Mouse (Mus musculus) myocyte (in vitro differentiated cells): ENCODE data around the gene Tulp3. TPM values are rescaled to one million over a fixed set of nuclear protein-coding genes. Genes with fewer than 3 reads are reported as not detected.
"Not testable (repeated sequence)": the region's sequence is repeated elsewhere in the genome, so short reads cannot be mapped to it uniquely, and the experiment has no call there.

Source experiments
- H3K27me3 ChIP-seq: one replicate; pipeline ENCODE4 v1.6.1; 2011; ENCODE audit not compliant: control insufficient read depth, insufficient read depth, insufficient read length
- H3K36me3 ChIP-seq: one replicate; pipeline ENCODE4 v1.6.1; 2011; ENCODE audit not compliant: control insufficient read depth, insufficient read depth
- H3K4me2 ChIP-seq: one replicate; pipeline ENCODE4 v1.6.1; 2011; ENCODE audit warnings: low read depth, control low read depth
- H3K4me3 ChIP-seq: one replicate; pipeline ENCODE4 v1.5.1; 2011; ENCODE audit warnings: mild to moderate bottlenecking, control low read depth, moderate library complexity
- H3K79me2 ChIP-seq: one replicate; pipeline ENCODE4 v1.6.1; 2011; ENCODE audit not compliant: control insufficient read depth, insufficient read depth
- H3ac ChIP-seq: one replicate; pipeline ENCODE4 v1.6.1; 2011; ENCODE audit not compliant: control insufficient read depth, insufficient read length
- CEBPB ChIP-seq: IDR thresholded peaks from 2 replicates; pipeline ENCODE4 v1.6.1; 2011; ENCODE audit warnings: mild to moderate bottlenecking, moderate library complexity; ENCODE audit not compliant: poor library complexity, insufficient read depth, severe bottlenecking
- E2F4 ChIP-seq: IDR thresholded peaks from one replicate; pipeline ENCODE4 v1.6.1; 2011; ENCODE audit warnings: mild to moderate bottlenecking, control low read depth, moderate library complexity; ENCODE audit not compliant: insufficient read depth
- MAX ChIP-seq: IDR thresholded peaks from one replicate; pipeline ENCODE4 v1.6.1; 2011; ENCODE audit warnings: low read depth, mild to moderate bottlenecking, control low read depth
- MYOD1 ChIP-seq, 3 experiments: IDR thresholded peaks; one replicate each; pipeline ENCODE4 v1.6.1; 2011; ENCODE audit warnings: control low read depth in 2 of 3, low read depth in 2 of 3, mild to moderate bottlenecking in 2 of 3, moderate library complexity in 1 of 3; ENCODE audit not compliant: insufficient read length in 2 of 3, control insufficient read depth in 1 of 3
- MYOG ChIP-seq, 3 experiments: IDR thresholded peaks; one replicate each; pipeline ENCODE4 v1.6.1; 2011; ENCODE audit warnings: control low read depth in 2 of 3, low read depth in 2 of 3, mild to moderate bottlenecking in 2 of 3; ENCODE audit not compliant: insufficient read length in 2 of 3, control insufficient read depth in 1 of 3, insufficient read depth in 1 of 3
- POLR2A ChIP-seq: IDR thresholded peaks from one replicate; pipeline ENCODE4 v1.6.1; 2011; ENCODE audit warnings: low read depth, mild to moderate bottlenecking, control low read depth, moderate library complexity; ENCODE audit not compliant: insufficient read length
- POLR2AphosphoS2 ChIP-seq: IDR thresholded peaks from one replicate; pipeline ENCODE4 v1.6.1; 2011; ENCODE audit warnings: low read depth, control low read depth; ENCODE audit not compliant: insufficient read length
- REST ChIP-seq: IDR thresholded peaks from one replicate; pipeline ENCODE4 v1.6.1; 2011; ENCODE audit warnings: mild to moderate bottlenecking, control low read depth, moderate library complexity; ENCODE audit not compliant: insufficient read depth, insufficient read length
- SRF ChIP-seq: IDR thresholded peaks from one replicate; pipeline ENCODE4 v1.6.1; 2011; ENCODE audit warnings: low read depth; ENCODE audit not compliant: control insufficient read depth, insufficient read length
- TCF12 ChIP-seq: IDR thresholded peaks from one replicate; pipeline ENCODE4 v1.6.1; 2011; ENCODE audit warnings: mild to moderate bottlenecking, control low read depth; ENCODE audit not compliant: poor library complexity, insufficient read depth, severe bottlenecking
- TCF3 ChIP-seq: IDR thresholded peaks from one replicate; pipeline ENCODE4 v1.6.1; 2011; ENCODE audit warnings: low read depth, control low read depth; ENCODE audit not compliant: insufficient read length
- USF1 ChIP-seq: IDR thresholded peaks from one replicate; pipeline ENCODE4 v1.6.1; 2011; ENCODE audit warnings: low read depth, mild to moderate bottlenecking, control low read depth, moderate library complexity
- polyA plus RNA-seq: library from polyadenylated mRNA; unstranded; fragments of >200 nt; fragmentation: generic; extraction: Trizol; gene quantifications from one replicate; pipeline ENCODE4 v1.2.1, GENCODE M21; 2012; ENCODE audit warnings: missing spikeins

The Tulp3 gene
- polyA plus RNA-seq, 1 experiment, result 22.3 TPM

DNA sequence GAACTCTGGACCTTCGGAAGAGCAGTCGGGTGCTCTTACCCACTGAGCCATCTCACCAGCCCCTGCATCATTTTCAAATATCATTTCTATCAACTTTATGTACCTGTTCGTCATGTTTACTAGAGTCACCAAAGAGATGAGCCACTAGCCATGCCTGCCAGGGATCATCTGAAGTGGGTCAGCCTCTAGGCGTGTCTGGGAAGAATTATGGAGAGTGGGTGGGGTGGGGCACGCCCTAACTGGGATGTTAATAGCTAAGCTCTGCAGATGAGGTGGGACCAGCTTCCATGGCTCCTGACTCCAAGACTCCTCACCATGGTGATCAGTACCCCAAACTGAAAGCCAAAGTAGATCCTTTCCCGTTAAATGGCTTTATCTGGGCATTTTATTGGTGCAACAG, 40.9 kb downstream of the Tulp3 start:
- Histone ChIP-seq H3ac (no peak overlapping the region), H3K4me2 (no peak overlapping the region), H3K4me3 (no peak overlapping the region), H3K27me3 (no peaks in the 10 kb centered on the region), H3K79me2 (no peaks in the 10 kb centered on the region), H3K36me3 (no peaks in the 10 kb centered on the region)
- TF ChIP-seq TCF3 (no peak), USF1 (no peak), POLR2AphosphoS2 (no peak), E2F4 (no peak), TCF12 (no peak), CEBPB (no peak), MYOD1 (IDR thresholded peaks at IDR 0.05; ENCODE audit: control insufficient read depth in 1 of 3, insufficient read length in 2 of 3, low read depth in 2 of 3) (no peak)

GRCm38 (mm10) chr6:128308311-128308710, 47.3 kb downstream of the Tulp3 start:
- no peak overlapping the region for H3ac ChIP-seq
- H3K27me3 ChIP-seq, result no peaks in the 10 kb centered on the region
- TF ChIP-seq USF1 (no peak), POLR2AphosphoS2 (no peak), SRF (no peak), MYOG (IDR thresholded peaks at IDR 0.05; ENCODE audit: control insufficient read depth in 1 of 3, insufficient read depth in 1 of 3, insufficient read length in 2 of 3, low read depth in 2 of 3) (no peak), MAX (no peak), REST (no peak), CEBPB (no peak), MYOD1 (IDR thresholded peaks at IDR 0.05; ENCODE audit: control insufficient read depth in 1 of 3, insufficient read length in 2 of 3, low read depth in 2 of 3) (no peak), TCF3 (no peak)
- H3K4me2 ChIP-seq, result no peak overlapping the region
- no peaks in the 10 kb centered on the region for H3K36me3 ChIP-seq
- H3K4me3 ChIP-seq, result no peak overlapping the region
- H3K79me2 ChIP-seq, result no peaks in the 10 kb centered on the region

DNA sequence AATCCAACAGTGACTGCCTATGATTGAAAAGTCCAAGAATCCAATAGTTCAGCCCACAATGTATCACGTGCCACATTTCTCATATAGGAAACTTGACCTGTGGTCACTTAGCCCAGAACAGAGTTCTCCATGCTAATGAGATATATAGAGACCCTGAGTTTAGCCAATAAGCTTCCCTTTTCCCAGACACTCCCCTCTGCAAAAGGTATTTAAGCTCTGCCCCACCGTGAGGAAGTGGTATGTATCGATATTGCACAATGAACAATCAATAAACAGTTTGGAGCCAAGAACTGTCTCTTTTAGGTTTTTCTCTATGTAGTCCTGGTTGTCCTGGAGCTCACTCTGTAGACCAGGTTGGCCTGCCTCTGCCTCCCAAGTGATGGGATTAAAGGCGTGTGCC, 50.9 kb downstream of the Tulp3 start:
- H3K4me3 ChIP-seq, result no peak overlapping the region
- no peak overlapping the region for H3ac ChIP-seq
- H3K27me3 ChIP-seq, result no peaks in the 10 kb centered on the region
- TF ChIP-seq USF1 (no peak), MYOD1 (IDR thresholded peaks at IDR 0.05; ENCODE audit: control insufficient read depth in 1 of 3, insufficient read length in 2 of 3, low read depth in 2 of 3) (no peak), REST (no peak), TCF3 (no peak), TCF12 (no peak), MYOG (IDR thresholded peaks at IDR 0.05; ENCODE audit: control insufficient read depth in 1 of 3, insufficient read depth in 1 of 3, insufficient read length in 2 of 3, low read depth in 2 of 3) (no peak), MAX (no peak), SRF (no peak), POLR2AphosphoS2 (no peak), E2F4 (no peak), CEBPB (no peak), POLR2A (no peak)
- H3K36me3 ChIP-seq, result no peaks in the 10 kb centered on the region
- peaks cover 4% of the 10 kb centered on the region for H3K79me2 ChIP-seq
- no peak overlapping the region for H3K4me2 ChIP-seq

- H3K4me2 ChIP-seq, H3K27me3 ChIP-seq, H3ac ChIP-seq, H3K4me3 ChIP-seq, H3K36me3 ChIP-seq: not testable (repeated sequence)
- peaks cover 25% of the 10 kb centered on the region for H3K79me2 ChIP-seq
These were observed 53.0 kb downstream of the Tulp3 start for GRCm38 (mm10) chr6:128302640-128303039.

- H3K4me2 ChIP-seq, result peak overlapping the region; percentile 98
- H3K4me3 ChIP-seq, result peak overlapping the region; percentile 85
- H3K79me2 ChIP-seq, result peaks cover 32% of the 10 kb centered on the region
- peaks cover 5% of the 10 kb centered on the region for H3K36me3 ChIP-seq
- TF ChIP-seq SRF (no peak), REST (no peak), CEBPB (no peak), USF1 (no peak), TCF12 (no peak), E2F4 (no peak), MYOD1 (IDR thresholded peaks at IDR 0.05; ENCODE audit: control insufficient read depth in 1 of 3, insufficient read length in 2 of 3, low read depth in 2 of 3) (no peak), POLR2AphosphoS2 (no peak), POLR2A (no peak), TCF3 (no peak), MAX (no peak)
- H3ac ChIP-seq, result no peak overlapping the region
- no peaks in the 10 kb centered on the region for H3K27me3 ChIP-seq
These were observed 53.8 kb downstream of the Tulp3 start for GRCm38 (mm10) chr6:128301891-128302290.
